Mouse (Mus musculus): ENCODE results near the gene Mcm9. TPM values are rescaled to one million over a fixed set of nuclear protein-coding genes. Genes with fewer than 3 reads are reported as not detected.

Gene Mcm9
- polyA plus RNA-seq, 1 experiment: 3.5 TPM

DNA sequence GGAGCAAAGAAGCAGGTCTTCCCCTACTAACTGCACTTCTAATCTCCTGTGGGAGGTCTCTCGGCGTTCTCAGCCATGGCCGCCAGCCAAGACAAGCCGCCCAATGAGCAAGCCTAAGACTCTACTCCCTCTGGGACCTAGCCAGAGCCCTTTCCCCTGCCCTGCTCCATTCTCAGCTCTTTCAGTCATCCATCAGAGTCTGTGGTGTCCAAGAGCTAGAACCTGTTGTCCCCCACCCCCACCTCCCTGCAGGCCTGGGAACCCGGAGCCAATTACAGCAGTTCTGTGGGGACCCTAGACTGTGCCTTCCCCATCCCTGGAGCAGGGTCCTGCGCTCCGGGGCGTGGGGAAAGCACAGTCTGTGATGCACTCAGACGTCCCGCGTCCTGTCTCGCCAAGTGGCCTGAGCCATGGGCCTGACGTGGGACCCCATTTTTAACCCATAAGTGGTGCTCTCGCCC, 49.6 kb downstream of the Mcm9 start:
- Histone ChIP-seq H3K4me1 (ENCODE audit: control insufficient read depth, insufficient read depth, insufficient read length) (no peaks in the 10 kb centered on the region), H3K36me3 (ENCODE audit: control insufficient read depth, insufficient read depth, low read length) (no peaks in the 10 kb centered on the region), H3K4me3 (ENCODE audit: extremely low read depth, insufficient read depth, insufficient read length) (peak overlapping the region; percentile 21; the same call in 1 of the 2 replicates), H3K27ac (ENCODE audit: insufficient read depth, low read length) (no peak overlapping the region), H3K27me3 (ENCODE audit: control insufficient read depth, insufficient read depth, low read length) (no peaks in the 10 kb centered on the region)
- DNase-seq (ENCODE audit: low read depth in 1 of 2, low spot score in 2 of 2): no peak
- WGBS: 53% methylated on average over 14 of the region's 14 CpGs
- TF ChIP-seq POLR2A (IDR thresholded peaks at IDR 0.05; ENCODE audit: low read depth, low read length) (no peak), CTCF (IDR thresholded peaks at IDR 0.05; ENCODE audit: extremely low read depth, insufficient read depth, insufficient read length, insufficient replicate concordance) (no peak)

- 70% methylated on average over 7 of the region's 7 CpGs for WGBS
- TF ChIP-seq POLR2A (IDR thresholded peaks at IDR 0.05; ENCODE audit: low read depth, low read length): no peak
- TF ChIP-seq CTCF (IDR thresholded peaks at IDR 0.05; ENCODE audit: extremely low read depth, insufficient read depth, insufficient read length, insufficient replicate concordance): no peak
- no peak for DNase-seq (ENCODE audit: low read depth in 1 of 2, low spot score in 2 of 2)
- Histone ChIP-seq H3K27me3 (ENCODE audit: control insufficient read depth, insufficient read depth, low read length) (no peaks in the 10 kb centered on the region), H3K4me3 (ENCODE audit: extremely low read depth, insufficient read depth, insufficient read length) (no peak overlapping the region), H3K4me1 (ENCODE audit: control insufficient read depth, insufficient read depth, insufficient read length) (no peaks in the 10 kb centered on the region), H3K36me3 (ENCODE audit: control insufficient read depth, insufficient read depth, low read length) (no peaks in the 10 kb centered on the region), H3K27ac (ENCODE audit: insufficient read depth, low read length) (no peak overlapping the region)
Observed at GRCm38 (mm10) chr10:53580137-53580536, 50.1 kb downstream of the Mcm9 start.

GRCm38 (mm10) chr10:53568531-53568930, 61.7 kb downstream of the Mcm9 start:
- no peaks in the 10 kb centered on the region for H3K4me1 ChIP-seq (ENCODE audit: control insufficient read depth, insufficient read depth, insufficient read length)
- no peak for DNase-seq (ENCODE audit: low read depth in 1 of 2, low spot score in 2 of 2)
- TF ChIP-seq POLR2A (IDR thresholded peaks at IDR 0.05; ENCODE audit: low read depth, low read length): no peak
- no peak for TF ChIP-seq CTCF (IDR thresholded peaks at IDR 0.05; ENCODE audit: extremely low read depth, insufficient read depth, insufficient read length, insufficient replicate concordance)
- H3K27ac ChIP-seq (ENCODE audit: insufficient read depth, low read length): no peak overlapping the region
- H3K4me3 ChIP-seq (ENCODE audit: extremely low read depth, insufficient read depth, insufficient read length): no peak overlapping the region
- H3K36me3 ChIP-seq (ENCODE audit: control insufficient read depth, insufficient read depth, low read length): no peaks in the 10 kb centered on the region
- no peaks in the 10 kb centered on the region for H3K27me3 ChIP-seq (ENCODE audit: control insufficient read depth, insufficient read depth, low read length)

DNA sequence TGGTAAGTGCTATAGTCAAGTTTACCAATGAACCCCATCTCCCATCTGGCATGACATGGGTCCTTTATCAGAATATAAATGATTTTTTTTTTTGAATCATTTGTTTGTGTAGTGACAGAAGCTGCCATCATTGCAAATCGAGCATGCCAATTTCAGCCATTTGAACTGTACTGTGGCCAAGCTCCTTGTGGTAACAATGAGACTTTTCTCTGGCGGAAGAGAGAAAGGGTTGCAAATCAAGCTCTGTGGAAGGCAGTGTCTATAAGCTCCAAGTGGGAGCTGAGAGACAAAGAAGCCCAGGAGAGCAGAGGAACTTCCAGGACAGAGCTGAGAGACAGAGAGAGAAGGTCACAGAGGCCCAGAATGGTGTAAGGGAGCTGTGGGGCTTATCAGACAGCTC, 64.7 kb downstream of the Mcm9 start:
- 90% methylated on average over 2 of the region's 2 CpGs for WGBS
- H3K4me3 ChIP-seq (ENCODE audit: extremely low read depth, insufficient read depth, insufficient read length): no peak overlapping the region
- H3K27ac ChIP-seq (ENCODE audit: insufficient read depth, low read length): no peak overlapping the region
- H3K36me3 ChIP-seq (ENCODE audit: control insufficient read depth, insufficient read depth, low read length): peaks cover 1% of the 10 kb centered on the region; the same call in 1 of the 2 replicates
- H3K4me1 ChIP-seq (ENCODE audit: control insufficient read depth, insufficient read depth, insufficient read length): no peaks in the 10 kb centered on the region
- no peak for DNase-seq (ENCODE audit: low read depth in 1 of 2, low spot score in 2 of 2)
- no peaks in the 10 kb centered on the region for H3K27me3 ChIP-seq (ENCODE audit: control insufficient read depth, insufficient read depth, low read length)
- TF ChIP-seq POLR2A (IDR thresholded peaks at IDR 0.05; ENCODE audit: low read depth, low read length) (no peak), CTCF (IDR thresholded peaks at IDR 0.05; ENCODE audit: extremely low read depth, insufficient read depth, insufficient read length, insufficient replicate concordance) (no peak)

GRCm38 (mm10) chr10:53562001-53562400, 68.2 kb downstream of the Mcm9 start:
- H3K4me3 ChIP-seq (ENCODE audit: extremely low read depth, insufficient read depth, insufficient read length): no peak overlapping the region
- no peak overlapping the region for H3K27ac ChIP-seq (ENCODE audit: insufficient read depth, low read length)
- H3K4me1 ChIP-seq (ENCODE audit: control insufficient read depth, insufficient read depth, insufficient read length): no peaks in the 10 kb centered on the region
- 90% methylated on average over 5 of the region's 5 CpGs for WGBS
- peaks cover 1% of the 10 kb centered on the region; the same call in 1 of the 2 replicates for H3K36me3 ChIP-seq (ENCODE audit: control insufficient read depth, insufficient read depth, low read length)
- DNase-seq (ENCODE audit: low read depth in 1 of 2, low spot score in 2 of 2): no peak
- no peak for TF ChIP-seq POLR2A (IDR thresholded peaks at IDR 0.05; ENCODE audit: low read depth, low read length)
- TF ChIP-seq CTCF (IDR thresholded peaks at IDR 0.05; ENCODE audit: extremely low read depth, insufficient read depth, insufficient read length, insufficient replicate concordance): no peak
- H3K27me3 ChIP-seq (ENCODE audit: control insufficient read depth, insufficient read depth, low read length): no peaks in the 10 kb centered on the region

- Histone ChIP-seq H3K36me3 (ENCODE audit: control insufficient read depth, insufficient read depth, low read length) (peaks cover 19% of the 10 kb centered on the region), H3K27ac (ENCODE audit: insufficient read depth, low read length) (no peak overlapping the region), H3K27me3 (ENCODE audit: control insufficient read depth, insufficient read depth, low read length) (no peaks in the 10 kb centered on the region), H3K4me3 (ENCODE audit: extremely low read depth, insufficient read depth, insufficient read length) (no peak overlapping the region), H3K4me1 (ENCODE audit: control insufficient read depth, insufficient read depth, insufficient read length) (no peaks in the 10 kb centered on the region)
- TF ChIP-seq CTCF (IDR thresholded peaks at IDR 0.05; ENCODE audit: extremely low read depth, insufficient read depth, insufficient read length, insufficient replicate concordance): no peak
- TF ChIP-seq POLR2A (IDR thresholded peaks at IDR 0.05; ENCODE audit: low read depth, low read length): no peak
- 88% methylated on average over 7 of the region's 7 CpGs for WGBS
- DNase-seq (ENCODE audit: low read depth in 1 of 2, low spot score in 2 of 2): no peak
Observed at GRCm38 (mm10) chr10:53537596-53537995, 92.6 kb downstream of the Mcm9 start.

DNA sequence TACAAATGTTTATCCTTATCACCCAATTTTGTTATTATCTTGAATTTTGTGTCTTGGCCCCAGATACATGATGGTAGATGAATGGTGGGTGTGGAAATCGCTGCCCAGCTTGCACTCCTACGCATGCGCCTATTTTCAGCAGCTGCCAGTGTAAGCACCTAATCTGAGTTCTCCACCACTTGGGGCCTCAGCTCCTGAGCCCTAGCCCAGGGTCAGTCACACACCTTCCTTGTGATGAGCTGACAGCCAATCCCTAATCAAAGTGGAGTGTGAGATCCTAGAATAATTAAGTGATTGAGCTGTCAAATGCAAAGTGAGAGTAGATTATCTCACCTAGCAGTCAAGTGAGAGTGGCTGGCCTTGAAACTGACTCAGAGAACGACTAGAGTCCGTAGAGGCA, 97.9 kb downstream of the Mcm9 start:
- no peak for TF ChIP-seq POLR2A (IDR thresholded peaks at IDR 0.05; ENCODE audit: low read depth, low read length)
- no peak for TF ChIP-seq CTCF (IDR thresholded peaks at IDR 0.05; ENCODE audit: extremely low read depth, insufficient read depth, insufficient read length, insufficient replicate concordance)
- WGBS: 89% methylated on average over 5 of the region's 5 CpGs
- no peak for DNase-seq (ENCODE audit: low read depth in 1 of 2, low spot score in 2 of 2)
- H3K4me3 ChIP-seq (ENCODE audit: extremely low read depth, insufficient read depth, insufficient read length): no peak overlapping the region
- H3K4me1 ChIP-seq (ENCODE audit: control insufficient read depth, insufficient read depth, insufficient read length): no peaks in the 10 kb centered on the region
- H3K36me3 ChIP-seq (ENCODE audit: control insufficient read depth, insufficient read depth, low read length): 0 out of 2 replicates have a peak, but pooled peaks cover under 1% of the 10 kb centered on the region
- H3K27me3 ChIP-seq (ENCODE audit: control insufficient read depth, insufficient read depth, low read length): no peaks in the 10 kb centered on the region
- no peak overlapping the region for H3K27ac ChIP-seq (ENCODE audit: insufficient read depth, low read length)
